Mouse (Mus musculus) C2C12 (cell line): ENCODE measurements around the gene Ubash3a.

Experiments
- CEBPB ChIP-seq: IDR thresholded peaks from one replicate; pipeline ENCODE4 v1.6.1; 2011; ENCODE audit warnings: low read depth, mild to moderate bottlenecking, control low read depth, moderate library complexity
- CTCF ChIP-seq: IDR thresholded peaks from one replicate; pipeline ENCODE4 v1.5.1; 2011; ENCODE audit not compliant: control insufficient read depth, insufficient read depth, insufficient read length
- FOSL1 ChIP-seq: IDR thresholded peaks from one replicate; pipeline ENCODE4 v1.8.0; 2011; ENCODE audit warnings: mild to moderate bottlenecking, low read length; ENCODE audit not compliant: poor library complexity, insufficient read depth, severe bottlenecking
- MAX ChIP-seq: IDR thresholded peaks from one replicate; pipeline ENCODE4 v1.6.1; 2011; ENCODE audit warnings: mild to moderate bottlenecking, control low read depth
- MYOD1 ChIP-seq: IDR thresholded peaks from one replicate; pipeline ENCODE4 v1.6.1; 2011; ENCODE audit warnings: low read depth; ENCODE audit not compliant: control insufficient read depth, insufficient read length
- MYOG ChIP-seq: IDR thresholded peaks from one replicate; pipeline ENCODE4 v1.6.1; 2011; ENCODE audit not compliant: control insufficient read depth, insufficient read length; ENCODE audit errors: extremely low read depth
- USF1 ChIP-seq: IDR thresholded peaks from one replicate; pipeline ENCODE4 v1.6.1; 2011; ENCODE audit warnings: low read depth, mild to moderate bottlenecking, control low read depth, moderate library complexity

- TF ChIP-seq MYOD1 (no peak), CTCF (no peak), USF1 (no peak), MAX (no peak), CEBPB (no peak), MYOG (no peak), FOSL1 (no peak)
These were observed 35.1 kb downstream of the Ubash3a start for GRCm38 (mm10) chr17:31242764-31243163.
